Mouse (Mus musculus) kidney, adult 9 months (tissue): ENCODE data around the gene Wdr27.
"Not testable (repeated sequence)": the region's sequence is repeated elsewhere in the genome, so short reads cannot be mapped to it uniquely, and the experiment has no call there.

ENCODE experiments used
- DNase-seq: peaks from one replicate; pipeline ENCODE4 v3.0.0; 2022

Gene Wdr27

GRCm38 (mm10) chr17:14928631-14929030 lies 14.3 kb downstream of the Wdr27 start:
- no peak for DNase-seq

GRCm38 (mm10) chr17:14927644-14928218 lies 15.2 kb downstream of the Wdr27 start:
- DNase-seq = no peak

- DNase-seq = no peak
Observed at GRCm38 (mm10) chr17:14921582-14921981, 21.4 kb downstream of the Wdr27 start.

GRCm38 (mm10) chr17:14917866-14918265 lies 25.1 kb downstream of the Wdr27 start:
- no peak for DNase-seq

- DNase-seq = no peak
Observed at GRCm38 (mm10) chr17:14914401-14914800, 28.6 kb downstream of the Wdr27 start.

GRCm38 (mm10) chr17:14912981-14913380 lies 30.0 kb downstream of the Wdr27 start:
- no peak for DNase-seq

GRCm38 (mm10) chr17:14912420-14912819 lies 30.5 kb downstream of the Wdr27 start:
- peak; percentile 7 for DNase-seq

- DNase-seq = no peak
Observed at GRCm38 (mm10) chr17:14910771-14911170, 32.2 kb downstream of the Wdr27 start.

- DNase-seq = no peak
Observed at GRCm38 (mm10) chr17:14909331-14909730, 33.6 kb downstream of the Wdr27 start.

GRCm38 (mm10) chr17:14907136-14907535 lies 35.8 kb downstream of the Wdr27 start:
- no peak for DNase-seq

GRCm38 (mm10) chr17:14906611-14907010 lies 36.3 kb downstream of the Wdr27 start:
- no peak for DNase-seq

- peak; percentile 66 for DNase-seq
Observed at GRCm38 (mm10) chr17:14904637-14905265, 38.2 kb downstream of the Wdr27 start.

GRCm38 (mm10) chr17:14904206-14904605 lies 38.8 kb downstream of the Wdr27 start:
- DNase-seq = no peak

GRCm38 (mm10) chr17:14903212-14903611 lies 39.7 kb downstream of the Wdr27 start:
- DNase-seq = no peak

GRCm38 (mm10) chr17:14898972-14899371 lies 44.0 kb downstream of the Wdr27 start:
- DNase-seq = no peak

GRCm38 (mm10) chr17:14895058-14895457 lies 47.9 kb downstream of the Wdr27 start:
- not testable (repeated sequence) for DNase-seq

- no peak for DNase-seq
Observed at GRCm38 (mm10) chr17:14886933-14887332, 56.0 kb downstream of the Wdr27 start.

GRCm38 (mm10) chr17:14874656-14875204 lies 68.2 kb downstream of the Wdr27 start:
- DNase-seq = no peak

GRCm38 (mm10) chr17:14860220-14860619 lies 82.7 kb downstream of the Wdr27 start:
- DNase-seq = no peak

GRCm38 (mm10) chr17:14847709-14848108 lies 95.2 kb downstream of the Wdr27 start:
- DNase-seq = no peak

- no peak for DNase-seq
Observed at GRCm38 (mm10) chr17:14846880-14847279, 96.1 kb downstream of the Wdr27 start.

GRCm38 (mm10) chr17:14826715-14827295 lies 116.2 kb downstream of the Wdr27 start:
- DNase-seq = peak; percentile 41

GRCm38 (mm10) chr17:14824938-14825337 lies 118.0 kb downstream of the Wdr27 start:
- DNase-seq = no peak

GRCm38 (mm10) chr17:14817975-14818374 lies 125.0 kb downstream of the Wdr27 start:
- no peak for DNase-seq
